Mouse (Mus musculus) CH12.LX (cell line): ENCODE data around the gene Apln. TPM values are rescaled to one million over a fixed set of nuclear protein-coding genes. Genes with fewer than 3 reads are reported as not detected.

ENCODE experiments used
- DNase-seq: peaks from one replicate; pipeline ENCODE4 v3.0.0-alpha.2; 2013; ENCODE audit errors: extremely low read depth
- H3K27ac ChIP-seq: 2 replicates; pipeline ENCODE4 v1.5.1; 2012; ENCODE audit warnings: low read depth, mild to moderate bottlenecking, control low read depth, moderate library complexity; ENCODE audit not compliant: insufficient read depth
- H3K27me3 ChIP-seq: replicated peaks from 2 replicates; pipeline ENCODE3; 2012; ENCODE audit warnings: inconsistent platforms
- H3K36me3 ChIP-seq, 2 experiments: replicated peaks in 1 of 2; 2 replicates each; pipeline versions ENCODE3 to v1.6.1; 2012; ENCODE audit warnings: inconsistent platforms in 1 of 2, low read length in 1 of 2, mild to moderate bottlenecking in 1 of 2, mixed read lengths in 1 of 2, moderate library complexity in 1 of 2; ENCODE audit not compliant: control insufficient read depth in 1 of 2, insufficient read depth in 1 of 2
- H3K4me1 ChIP-seq, 2 experiments: 2 replicates each; pipeline ENCODE4 v1.6.1; 2012; ENCODE audit warnings: inconsistent platforms in 1 of 2, moderate library complexity in 1 of 2; ENCODE audit not compliant: insufficient read depth in 2 of 2, control insufficient read depth in 1 of 2
- H3K4me2 ChIP-seq: 2 replicates; pipeline ENCODE4 v1.6.1; 2012; ENCODE audit warnings: low read depth, mild to moderate bottlenecking, control low read depth; ENCODE audit not compliant: poor library complexity, insufficient read depth, severe bottlenecking
- H3K4me3 ChIP-seq, 3 experiments: fragments of 150-350 bp in 1 of 3; sonication (generic) in 1 of 3; replicated peaks in 1 of 3; 2 replicates each; pipeline versions ENCODE3 to v1.5.1; 2011 to 2012; ENCODE audit warnings: low read depth in 2 of 3, low read length in 2 of 3, mild to moderate bottlenecking in 2 of 3, moderate library complexity in 2 of 3, control low read depth in 1 of 3, improper control_type of control experiment in 1 of 3, inconsistent platforms in 1 of 3, mixed read lengths in 1 of 3; ENCODE audit not compliant: poor library complexity in 1 of 3
- H3K79me2 ChIP-seq: replicated peaks from 2 replicates; pipeline ENCODE4 v1.6.1; 2012; ENCODE audit warnings: mild to moderate bottlenecking, moderate library complexity; ENCODE audit not compliant: control insufficient read depth, poor library complexity, insufficient read depth, severe bottlenecking; ENCODE audit errors: extremely low read depth
- H3K9ac ChIP-seq: 2 replicates; pipeline ENCODE4 v1.6.1; 2012; ENCODE audit warnings: low read depth, mild to moderate bottlenecking, control low read depth, moderate library complexity; ENCODE audit not compliant: insufficient read depth
- H3K9me3 ChIP-seq: replicated peaks from 2 replicates; pipeline ENCODE3; 2012; ENCODE audit warnings: low read length, inconsistent platforms, mixed read lengths
- CTCF ChIP-seq, 2 experiments: IDR thresholded peaks in 1 of 2; conservative IDR thresholded peaks in 1 of 2; 2 replicates each; pipeline ENCODE4 v1.5.1; 2011 to 2012; ENCODE audit warnings: low read depth in 2 of 2, low read length in 2 of 2, improper control_type of control experiment in 1 of 2, inconsistent platforms in 1 of 2, mild to moderate bottlenecking in 1 of 2, moderate library complexity in 1 of 2
- ELF1 ChIP-seq: IDR thresholded peaks from 2 replicates; pipeline ENCODE4 v1.6.1; 2014; ENCODE audit warnings: low read depth, mild to moderate bottlenecking, inconsistent platforms, low read length, improper control_type of control experiment
- HCFC1 ChIP-seq: IDR thresholded peaks from 2 replicates; pipeline ENCODE4 v1.6.1; 2012; ENCODE audit warnings: low read depth, mild to moderate bottlenecking, inconsistent platforms, low read length, improper control_type of control experiment
- IRF4 ChIP-seq: IDR thresholded peaks from 2 replicates; pipeline ENCODE4 v1.6.1; 2014; ENCODE audit warnings: low read depth, mild to moderate bottlenecking, inconsistent platforms, low read length, improper control_type of control experiment
- JUND ChIP-seq: conservative IDR thresholded peaks from 2 replicates; pipeline ENCODE4 v1.6.1; 2011; ENCODE audit warnings: low read depth, low read length, improper control_type of control experiment
- MAFK ChIP-seq: IDR thresholded peaks from 2 replicates; pipeline ENCODE4 v1.6.1; 2011; ENCODE audit warnings: low read length, improper control_type of control experiment; ENCODE audit not compliant: insufficient replicate concordance
- MAX ChIP-seq: IDR thresholded peaks from 2 replicates; pipeline ENCODE4 v1.6.1; 2011; ENCODE audit warnings: low read length, improper control_type of control experiment
- MEF2A ChIP-seq: IDR thresholded peaks from 2 replicates; pipeline ENCODE4 v1.6.1; 2014; ENCODE audit warnings: low read depth, mild to moderate bottlenecking, inconsistent platforms, low read length, improper control_type of control experiment, borderline replicate concordance
- MXI1 ChIP-seq: IDR thresholded peaks from 2 replicates; pipeline ENCODE4 v1.6.1; 2011; ENCODE audit warnings: mild to moderate bottlenecking, low read depth, low read length, improper control_type of control experiment
- NELFE ChIP-seq: IDR thresholded peaks from 2 replicates; pipeline ENCODE4 v1.6.1; 2011; ENCODE audit warnings: low read depth, low read length, improper control_type of control experiment
- PAX5 ChIP-seq: IDR thresholded peaks from 2 replicates; pipeline ENCODE4 v1.6.1; 2012; ENCODE audit warnings: low read length, inconsistent platforms, mixed read lengths
- POLR2A ChIP-seq: IDR thresholded peaks from 2 replicates; pipeline ENCODE4 v1.6.1; 2011; ENCODE audit warnings: low read depth, mild to moderate bottlenecking, improper control_type of control experiment, low read length
- SIN3A ChIP-seq: IDR thresholded peaks from 2 replicates; pipeline ENCODE4 v1.6.1; 2012; ENCODE audit warnings: low read length, improper control_type of control experiment, inconsistent platforms
- TCF12 ChIP-seq: IDR thresholded peaks from 2 replicates; pipeline ENCODE4 v1.6.1; 2014; ENCODE audit warnings: low read depth, mild to moderate bottlenecking, inconsistent platforms, low read length, improper control_type of control experiment
- USF1 ChIP-seq: IDR thresholded peaks from 2 replicates; pipeline ENCODE4 v1.6.1; 2014; ENCODE audit warnings: low read depth, mild to moderate bottlenecking, inconsistent platforms, low read length, improper control_type of control experiment
- ZC3H11A ChIP-seq: IDR thresholded peaks from 2 replicates; pipeline ENCODE4 v1.6.1; 2012; ENCODE audit warnings: low read depth, mild to moderate bottlenecking, inconsistent platforms, low read length, improper control_type of control experiment
- ZKSCAN1 ChIP-seq: IDR thresholded peaks from 2 replicates; pipeline ENCODE4 v1.6.1; 2012; ENCODE audit warnings: low read depth, inconsistent platforms, low read length, improper control_type of control experiment, borderline replicate concordance
- ZMIZ1 ChIP-seq: IDR thresholded peaks from 2 replicates; pipeline ENCODE4 v1.6.1; 2012; ENCODE audit warnings: low read depth, mild to moderate bottlenecking, inconsistent platforms, low read length, improper control_type of control experiment
- dilution Hi-C: fragments of 300-500 bp; cut with MboI; formaldehyde crosslinking; loops from 2 replicates; pipeline ENCODE4 v1.14.3; 2020; ENCODE audit warnings: low sequenced_read_pairs; ENCODE audit not compliant: extremely low pct_unique_long_range_greater_than_20kb, extremely low pct_ligation_motif_present
- in situ Hi-C: fragments of 300-500 bp; cut with MboI; formaldehyde crosslinking; loops from 3 replicates; pipeline ENCODE4 v1.14.3; 2019; ENCODE audit warnings: low sequenced_read_pairs, low pct_ligation_motif_present, low pct_unique_long_range_greater_than_20kb, mixed read lengths
- polyA plus RNA-seq: library from polyadenylated mRNA; unstranded; fragments of >175 nt; gene quantifications from 2 replicates; pipeline ENCODE4 v1.2.1, GENCODE M21; 2012; ENCODE audit warnings: low read depth; ENCODE audit not compliant: insufficient read length
- total RNA-seq, 2 experiments: library from RNA; depleted of rRNA; stranded (reverse); fragments of 300-350 nt in 1 of 2; fragments of >200 nt in 1 of 2; gene quantifications; 2 replicates each; pipeline ENCODE4 v1.2.3; 2012 to 2014

Apln gene
- total and polyA plus RNA-seq, 3 experiments: 0.08 to 0.15 (median 0.10) TPM

DNA sequence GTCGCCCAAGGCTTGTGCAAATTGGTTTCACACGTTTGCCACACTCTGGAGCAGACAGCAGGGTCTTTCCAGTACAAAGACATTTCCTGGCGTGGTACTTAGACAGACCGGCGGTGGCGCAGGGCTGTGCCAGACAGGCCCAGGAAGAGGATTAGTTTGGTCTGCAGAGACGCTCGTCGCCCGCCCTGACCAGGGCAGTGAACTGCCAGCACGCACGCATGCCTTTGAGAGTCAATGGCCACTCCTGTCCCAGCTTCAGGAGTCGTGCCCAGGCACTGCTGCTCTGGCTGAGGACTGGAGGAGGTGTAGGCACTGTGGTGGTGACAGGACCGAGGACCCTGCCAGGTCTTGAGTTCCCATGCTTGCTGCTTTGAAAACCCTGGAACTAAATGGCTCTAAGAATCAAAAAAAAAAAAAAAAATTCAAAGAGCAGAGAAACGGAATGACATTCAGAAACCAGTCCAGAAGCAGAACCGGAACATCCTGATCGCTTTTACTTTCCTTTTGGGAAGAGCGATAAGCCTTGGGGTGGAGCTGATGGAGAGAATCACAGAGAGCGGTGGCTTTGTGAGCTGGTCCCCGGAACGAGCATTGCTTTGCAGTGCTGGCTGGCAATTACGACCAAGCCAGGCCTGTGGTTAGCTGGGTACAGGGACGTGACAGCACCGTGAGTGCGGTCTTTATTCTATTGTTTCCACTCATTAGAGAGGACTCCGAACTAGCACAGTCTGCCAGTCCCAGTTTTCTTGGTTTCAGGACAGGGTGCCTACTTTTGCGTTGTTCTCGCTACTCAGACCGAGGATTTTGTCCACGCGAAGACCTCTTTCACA, 19.7 kb upstream of the Apln start:
- H3K27me3 ChIP-seq: no peaks in the 10 kb centered on the region

DNA sequence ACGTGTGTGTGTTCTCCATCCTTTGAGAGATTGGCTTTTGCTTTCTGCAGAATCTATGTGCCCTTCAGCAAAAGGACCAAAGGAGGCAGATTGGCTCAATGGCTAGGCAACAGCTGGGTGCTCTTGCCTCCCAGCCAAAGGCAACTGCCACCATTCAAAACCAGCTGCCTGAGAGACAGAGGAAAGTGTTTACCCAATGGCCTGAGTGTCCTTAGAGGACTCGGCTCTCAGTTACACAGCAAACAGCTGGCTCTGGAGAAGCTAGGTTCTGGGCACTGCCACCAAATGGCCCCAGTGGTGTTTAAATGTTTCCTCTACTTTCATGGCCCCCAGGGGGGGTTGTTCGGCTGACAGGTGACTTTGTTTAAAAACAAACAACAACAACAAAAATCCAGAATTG, 19.1 kb upstream of the Apln start:
- DNase-seq: no peak
- 0 out of 4 replicates have a peak, but pooled peaks cover 0 to 2% of the 10 kb centered on the region in 2 experiments for H3K4me1 ChIP-seq
- H3K4me3 ChIP-seq: no peak overlapping the region
- H3K4me2 ChIP-seq: no peak overlapping the region; the same call in 1 of the 2 replicates
- no peaks in the 10 kb centered on the region for H3K79me2 ChIP-seq
- no peaks in the 10 kb centered on the region for H3K27me3 ChIP-seq
- no peaks in the 10 kb centered on the region for H3K36me3 ChIP-seq
- no peak overlapping the region for H3K9ac ChIP-seq
- dilution Hi-C loops (no loop called here), in situ Hi-C loops (no loop called here)
- no peak overlapping the region for H3K27ac ChIP-seq
- H3K9me3 ChIP-seq: no peaks in the 10 kb centered on the region
- TF ChIP-seq ZKSCAN1: no peak
- TF ChIP-seq MEF2A: no peak

More for the DNA sequence above, 19.7 kb upstream of the Apln start:
- 0 out of 4 replicates have a peak, but pooled peaks cover 0 to 2% of the 10 kb centered on the region in 2 experiments for H3K4me1 ChIP-seq
- no peak overlapping the region for H3K9ac ChIP-seq
- peak overlapping the region; percentile 78 for H3K4me2 ChIP-seq
- DNase-seq: no peak
- H3K27ac ChIP-seq: no peak overlapping the region
- in situ Hi-C loops: no loop called here
- dilution Hi-C loops: no loop called here
- TF ChIP-seq USF1 (no peak), MEF2A (no peak), ZC3H11A (no peak), IRF4 (no peak), PAX5 (no peak), MAX (no peak), ELF1 (no peak), JUND (no peak), ZMIZ1 (no peak), CTCF (conservative IDR thresholded peaks at IDR 0.05 in 1 of 2, IDR thresholded peaks at IDR 0.05 in 1 of 2; ENCODE audit: low read depth in 2 of 2, low read length in 2 of 2) (no peak), POLR2A (no peak), MAFK (no peak), SIN3A (no peak), HCFC1 (no peak), MXI1 (no peak), TCF12 (no peak), NELFE (no peak)
- H3K4me3 ChIP-seq: peak overlapping the region in 1 of 3 experiments; percentile 43
- no peaks in the 10 kb centered on the region for H3K36me3 ChIP-seq
- no peaks in the 10 kb centered on the region for H3K79me2 ChIP-seq
- H3K9me3 ChIP-seq: no peaks in the 10 kb centered on the region
